Mouse (Mus musculus) cerebellum, postnatal 14 days (tissue): Measurements from ENCODE around the gene Spsb1.

ENCODE experiments used
- DNase-seq, 2 experiments: peaks; one replicate each; pipeline ENCODE4 v3.0.0; 2021; ENCODE audit warnings: mixed read lengths in 2 of 2

Gene Spsb1

DNA sequence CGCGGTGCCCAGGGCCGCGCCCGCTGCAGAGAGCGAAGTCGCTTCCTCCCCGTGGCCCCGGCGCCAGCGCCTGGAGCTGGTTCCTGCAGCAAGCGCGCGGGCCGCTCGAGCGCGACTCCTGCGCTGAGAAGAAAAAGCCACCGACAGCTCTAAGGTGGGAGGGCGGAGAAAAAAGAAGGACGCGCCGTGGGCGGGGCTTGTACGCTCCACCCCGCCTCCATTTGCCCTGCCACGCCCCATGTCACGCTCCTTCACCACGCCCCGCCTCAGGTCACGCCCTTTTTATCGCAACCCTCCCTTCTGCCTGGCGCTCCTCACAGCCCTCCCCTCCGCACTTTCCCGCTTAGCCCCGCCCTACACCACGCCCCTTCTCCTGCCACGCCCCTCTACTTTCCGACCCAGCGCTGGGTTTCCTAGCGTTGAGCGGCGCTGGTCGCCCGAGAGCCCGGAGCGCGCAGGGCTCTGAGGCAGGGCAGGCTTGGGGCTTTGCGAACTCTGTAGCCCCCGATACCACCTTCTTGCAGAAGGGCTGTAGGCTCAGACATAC is at the start of gene Spsb1:
Spsb1 (minus strand) TSS at position 151 of the 547 bp plus-strand sequence.
- peak; percentile 93 to 94 for DNase-seq

GRCm38 (mm10) chr4:150003641-150004040 is 48.8 kb upstream of the Spsb1 start:
- DNase-seq = no peak

DNA sequence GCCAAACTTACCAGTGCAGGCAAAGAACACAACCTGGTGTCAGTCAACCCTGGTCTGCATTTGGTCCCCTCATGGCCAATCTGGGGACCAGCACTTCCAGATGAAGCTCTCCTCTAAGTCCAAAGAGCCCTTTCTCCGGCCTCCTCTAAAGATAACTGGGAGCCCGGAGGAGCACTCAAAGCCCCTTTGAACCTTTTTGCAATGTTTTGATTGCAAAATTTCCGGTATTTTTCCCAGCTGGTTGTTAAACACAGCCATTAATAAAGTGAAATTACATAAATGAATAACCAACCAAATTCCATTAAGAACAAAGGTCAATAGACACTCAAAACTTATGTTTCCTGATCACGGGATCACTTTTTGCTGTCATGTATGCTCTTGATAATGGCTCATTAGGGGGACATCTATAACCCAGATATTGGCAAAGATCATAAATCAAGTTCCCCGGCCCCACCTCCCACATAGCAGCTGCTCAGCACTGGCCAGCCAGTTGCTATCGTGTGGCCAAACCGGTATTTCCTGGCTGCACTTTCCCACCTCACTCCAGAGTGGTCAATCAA is 48.3 kb upstream of the Spsb1 start:
- no peak for DNase-seq

DNA sequence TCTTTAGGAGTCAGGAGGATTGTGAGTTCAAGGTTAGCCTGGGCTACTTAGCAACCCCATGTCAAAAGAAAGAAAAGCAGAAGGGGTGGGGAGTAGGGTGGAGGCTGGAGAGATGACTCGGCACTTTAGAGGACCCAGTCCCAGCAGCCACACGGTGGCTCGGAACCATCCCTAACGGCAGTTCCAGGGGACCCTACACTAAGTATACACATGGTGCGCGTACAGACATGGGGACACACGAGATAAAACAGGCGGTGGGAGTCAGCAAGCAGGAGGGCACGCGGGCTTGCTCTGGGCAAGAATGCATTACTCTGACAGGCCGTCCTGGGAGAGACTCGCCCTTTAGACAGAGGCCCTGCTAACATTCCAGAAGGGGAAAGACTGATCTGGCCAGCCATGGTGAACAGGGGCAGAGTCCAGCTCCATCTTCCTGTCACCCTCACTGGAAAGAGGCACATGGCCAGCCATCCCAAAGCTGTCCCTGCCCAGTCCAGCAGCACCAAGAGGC is 47.2 kb upstream of the Spsb1 start:
- no peak for DNase-seq

DNA sequence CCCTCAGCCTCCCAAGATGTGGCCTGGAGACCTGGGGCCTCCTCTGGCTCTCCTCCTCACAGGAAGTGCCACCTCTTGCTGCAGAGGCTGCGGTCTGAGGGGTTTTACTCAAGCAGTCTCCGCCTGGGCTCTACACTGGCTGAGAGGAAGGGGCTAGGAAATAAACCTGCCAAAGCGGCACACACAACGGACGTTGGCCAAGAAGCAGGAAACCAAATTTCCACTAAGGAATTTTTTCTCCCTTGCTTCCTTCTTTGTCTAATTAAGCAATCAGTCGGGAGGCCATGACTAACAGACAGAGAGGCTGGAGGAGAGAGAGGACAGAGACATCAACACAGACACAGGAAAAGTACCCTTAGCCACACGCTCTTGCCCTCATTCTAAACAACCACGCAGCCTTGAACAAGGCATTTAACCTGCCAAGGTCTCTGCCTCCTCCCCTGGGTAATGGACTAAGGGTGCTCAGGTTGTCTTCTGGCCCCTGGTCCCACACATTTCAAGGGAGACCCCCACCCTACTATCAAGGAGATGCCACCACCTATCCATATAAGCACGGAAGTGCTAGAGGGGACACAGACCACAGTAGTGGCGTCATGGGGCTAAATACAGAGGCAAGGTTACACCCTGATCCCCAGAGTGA is 46.5 kb upstream of the Spsb1 start:
- peak in 1 of 2 experiments; percentile 11 for DNase-seq

GRCm38 (mm10) chr4:149999931-150000555 is 45.2 kb upstream of the Spsb1 start:
- no peak for DNase-seq

GRCm38 (mm10) chr4:149999510-149999900 is 44.7 kb upstream of the Spsb1 start:
- DNase-seq = no peak

- DNase-seq = peak; percentile 61 to 70
Measured at GRCm38 (mm10) chr4:149998786-149999509, 44.1 kb upstream of the Spsb1 start.

GRCm38 (mm10) chr4:149997999-149998398 is 43.2 kb upstream of the Spsb1 start:
- DNase-seq = no peak

DNA sequence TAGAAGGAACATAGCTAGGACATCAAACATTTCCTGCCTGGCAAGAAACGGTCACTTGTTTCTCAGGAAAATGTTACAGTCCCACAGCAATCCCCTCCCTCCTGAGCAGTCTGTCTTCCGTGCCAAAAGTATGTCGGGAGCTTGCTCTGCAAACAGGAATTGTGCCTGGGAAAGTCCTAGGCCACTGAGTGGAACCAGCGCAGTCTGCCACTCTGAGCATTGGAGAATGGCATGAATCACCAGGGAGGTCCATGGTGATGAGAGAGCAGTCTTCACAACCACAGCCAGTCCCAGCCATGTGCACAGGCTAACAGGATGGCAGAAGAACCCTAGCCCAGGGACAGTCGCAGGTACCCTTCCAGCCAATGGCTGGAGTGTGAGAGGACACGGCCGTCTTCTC is 41.6 kb upstream of the Spsb1 start:
- DNase-seq = no peak

DNA sequence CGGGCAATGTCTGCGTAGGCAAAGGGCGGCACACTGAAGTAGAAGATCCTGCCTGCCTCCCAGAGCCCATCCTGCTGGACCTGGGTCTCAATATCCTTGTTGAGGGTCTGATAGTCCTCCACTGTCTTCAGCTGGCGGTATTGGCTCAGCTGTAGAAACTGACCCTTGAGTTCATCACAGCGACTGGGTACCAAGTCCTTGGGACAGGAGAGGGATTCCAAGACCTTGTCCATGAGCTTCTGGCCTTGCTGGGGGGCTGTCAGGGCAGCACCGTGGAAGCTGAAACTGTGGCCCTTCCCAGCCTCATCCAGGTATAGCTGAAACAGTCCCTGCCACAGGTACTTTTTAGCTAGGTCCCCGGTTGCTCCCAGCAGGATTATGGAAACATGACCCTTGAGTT is 41.1 kb upstream of the Spsb1 start:
- no peak for DNase-seq

DNA sequence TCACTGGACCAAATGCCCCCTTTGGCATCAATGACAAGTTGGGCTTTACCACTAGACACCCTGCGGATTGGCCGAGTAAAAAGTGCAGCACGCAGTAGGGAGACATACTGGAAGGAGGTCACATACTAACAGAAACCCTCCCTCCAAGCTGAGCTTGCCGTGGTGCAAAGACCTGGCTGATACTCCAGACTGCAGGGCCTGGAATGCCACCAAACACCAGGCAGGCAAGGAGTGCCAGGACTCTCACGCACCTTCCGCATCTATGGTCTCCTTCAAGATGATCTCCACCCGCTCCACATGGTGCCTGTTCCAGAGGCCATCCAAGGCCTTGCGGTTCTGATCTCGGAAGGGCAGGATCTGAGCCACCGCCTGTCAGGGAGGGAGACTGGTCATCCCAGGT is 39.4 kb upstream of the Spsb1 start:
- DNase-seq = peak in 1 of 2 experiments; percentile 59

DNA sequence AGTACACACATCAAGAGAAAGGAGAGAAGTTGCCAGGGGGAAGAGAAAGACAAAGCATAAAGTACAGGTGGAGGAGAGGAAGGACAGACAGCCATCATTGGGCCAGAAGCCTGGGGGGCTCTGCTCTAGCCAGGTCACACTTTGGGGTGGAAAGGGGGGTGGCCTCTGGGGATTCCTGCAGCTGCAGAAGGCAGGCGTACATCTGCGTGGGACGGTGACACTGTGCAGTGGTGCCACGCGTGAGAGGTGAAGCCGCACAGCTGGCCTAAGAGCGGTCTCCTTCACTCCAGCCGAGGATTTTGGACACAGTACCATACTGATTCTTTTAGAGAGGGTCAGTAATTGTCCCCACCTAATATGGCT is 37.8 kb upstream of the Spsb1 start:
- no peak for DNase-seq

- DNase-seq = peak in 1 of 2 experiments; percentile 53
Measured at GRCm38 (mm10) chr4:149991755-149992669, 37.2 kb upstream of the Spsb1 start.

DNA sequence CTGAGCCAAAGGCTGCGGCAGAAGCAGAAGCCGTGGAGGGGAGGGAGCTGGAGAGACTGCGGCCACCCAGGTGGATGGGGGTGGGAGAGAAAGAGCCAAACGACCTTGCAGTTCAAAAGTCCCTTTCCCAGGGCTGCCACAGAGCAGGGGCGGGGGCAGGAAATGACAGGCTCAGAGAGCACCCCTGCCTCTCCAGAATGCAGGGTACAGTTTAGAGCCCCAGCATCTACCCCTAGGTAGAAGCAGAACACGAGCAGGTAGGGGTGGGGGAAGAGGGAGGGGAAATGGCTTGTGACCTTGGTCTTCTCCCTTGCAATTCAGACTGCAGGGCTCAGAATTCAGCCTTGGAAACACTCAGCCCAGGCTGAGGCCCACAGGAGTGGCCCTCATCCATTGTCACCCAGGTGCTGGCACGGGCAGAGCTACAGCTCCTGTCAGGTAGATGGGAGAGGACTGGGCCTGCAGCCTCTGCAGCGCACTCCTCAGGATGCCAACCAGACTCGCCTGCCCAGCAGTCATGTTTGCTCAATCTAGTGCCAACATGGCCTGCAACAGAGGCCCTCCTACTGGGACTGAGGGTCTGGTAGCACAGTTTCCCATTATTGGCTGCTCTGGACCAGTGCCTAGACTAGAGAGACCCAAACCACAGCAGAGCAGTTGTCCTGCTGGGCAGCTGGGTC is 36.3 kb upstream of the Spsb1 start:
- peak; percentile 61 to 62 for DNase-seq

DNA sequence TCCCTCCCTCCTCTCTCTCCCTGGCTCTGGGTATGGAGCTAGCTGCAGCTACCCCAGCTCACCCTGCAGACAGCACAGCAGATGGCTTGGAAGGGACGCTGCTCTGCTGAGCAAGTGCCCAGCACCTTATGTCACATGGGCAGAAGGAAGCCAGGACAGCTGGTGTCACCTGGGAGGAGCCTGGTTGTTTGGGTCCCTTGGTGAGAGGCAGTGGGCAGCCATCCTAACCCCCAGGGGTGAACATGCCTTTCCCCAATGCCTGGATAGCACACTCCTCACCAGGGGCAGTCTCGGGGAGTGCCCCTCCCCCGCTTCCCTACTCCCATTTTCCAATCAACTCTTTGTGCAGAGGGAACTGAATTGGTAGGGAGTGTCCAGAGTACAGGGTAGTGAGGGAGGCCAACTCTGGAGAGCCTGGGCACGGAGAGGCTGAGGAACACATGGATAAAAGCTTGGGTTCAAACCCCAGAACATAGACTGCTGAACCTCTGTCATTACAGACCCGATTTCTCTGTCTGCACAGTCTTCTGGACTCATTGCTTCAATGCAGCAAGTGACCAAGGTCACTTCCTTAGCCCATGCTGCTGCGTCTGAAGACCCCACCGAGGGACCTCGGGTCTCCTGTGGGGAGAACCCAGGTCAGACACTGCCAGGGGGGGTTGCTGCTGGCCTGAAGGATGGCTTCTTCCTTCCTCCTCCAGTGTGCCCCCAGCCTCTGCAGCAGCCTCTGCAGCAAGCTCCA is 35.5 kb upstream of the Spsb1 start:
- DNase-seq = peak; percentile 88 to 91

GRCm38 (mm10) chr4:149988931-149989556 is 34.2 kb upstream of the Spsb1 start:
- DNase-seq = peak; percentile 96 to 97

DNA sequence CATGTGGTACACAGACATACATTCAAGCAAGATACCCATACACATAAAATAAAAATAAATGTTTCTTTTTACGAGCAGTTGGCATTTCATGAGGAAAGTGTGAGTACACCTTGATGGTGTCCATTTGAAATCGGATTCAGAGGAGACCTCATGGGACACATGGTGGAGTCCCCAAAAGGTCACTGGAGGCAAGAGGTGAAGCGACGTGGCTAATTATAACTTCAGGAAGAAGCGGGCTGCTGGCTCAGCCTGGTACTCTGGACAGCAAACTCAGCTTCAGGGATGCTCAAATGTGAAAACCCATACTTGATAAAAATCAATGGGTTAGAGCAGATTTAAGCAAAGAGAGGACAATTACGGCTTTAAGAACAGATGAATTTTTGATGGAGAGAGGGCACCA is 33.5 kb upstream of the Spsb1 start:
- DNase-seq = no peak

DNA sequence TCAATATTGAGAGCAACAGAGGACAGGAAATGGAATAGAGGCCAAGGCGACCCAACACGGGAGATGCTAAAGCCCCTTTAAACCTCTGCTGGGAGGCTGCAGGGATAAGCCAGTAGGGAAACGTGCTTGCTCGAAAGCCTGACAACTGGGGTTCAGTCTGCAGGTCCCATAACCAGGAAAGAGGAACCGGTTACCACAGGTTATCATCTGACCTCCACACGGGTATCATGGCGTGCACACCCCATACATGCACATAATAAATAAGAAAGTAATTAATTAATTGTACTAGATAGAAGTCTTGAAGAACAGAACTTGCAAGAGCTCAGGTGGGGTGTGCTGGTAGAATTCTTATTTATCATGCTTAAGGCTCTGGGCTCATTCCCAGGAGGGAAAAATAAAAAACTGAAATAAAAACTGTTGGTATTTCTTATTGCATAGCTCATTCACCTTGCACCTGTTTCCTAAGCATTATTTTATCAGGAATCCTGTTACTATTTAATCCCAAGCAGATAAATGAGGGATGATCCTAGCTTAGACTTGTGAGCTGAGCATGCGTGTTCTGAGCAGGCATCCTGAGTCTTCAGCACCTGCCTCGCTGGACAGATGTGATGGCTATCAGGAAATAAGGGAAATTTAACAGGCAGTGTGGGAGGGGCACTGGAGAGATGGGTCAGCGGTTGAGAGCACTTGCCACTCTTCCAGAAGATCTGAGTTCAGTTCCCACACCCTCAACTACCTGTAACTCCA is 32.0 kb upstream of the Spsb1 start:
- no peak for DNase-seq
